Mouse (Mus musculus): ENCODE measurements at regions not wholly inside any gene's neighbourhood (a gene's known extent, or its start where the extent isn't known, plus 50 kb on each side); places are given as distances from the start of the nearest gene placed in this dataset.
"Not testable (repeated sequence)": the region's sequence is repeated elsewhere in the genome, so short reads cannot be mapped to it uniquely, and the experiment has no call there.

GRCm38 (mm10) chr4:6600766-6601367 is 1638.0 kb downstream of the Car8 start:
- H3K4me3 ChIP-seq (ENCODE audit: insufficient read depth, low read length) = no peak overlapping the region
- H3K4me1 ChIP-seq (ENCODE audit: control insufficient read depth, insufficient read depth, low read length) = no peaks in the 10 kb centered on the region
- no peak for TF ChIP-seq CTCF (IDR thresholded peaks at IDR 0.05; ENCODE audit: borderline replicate concordance, insufficient read depth, low read length)
- no peak for TF ChIP-seq POLR2A (IDR thresholded peaks at IDR 0.05; ENCODE audit: low read depth, low read length)
- no peak overlapping the region for H3K27ac ChIP-seq (ENCODE audit: insufficient read depth, low read length)

GRCm38 (mm10) chr4:6596321-6596720 is 1642.5 kb downstream of the Car8 start:
- Histone ChIP-seq H3K27ac (ENCODE audit: insufficient read depth, low read length) (no peak overlapping the region), H3K4me1 (ENCODE audit: control insufficient read depth, insufficient read depth, low read length) (no peaks in the 10 kb centered on the region), H3K4me3 (ENCODE audit: insufficient read depth, low read length) (no peak overlapping the region)
- no peak for TF ChIP-seq CTCF (IDR thresholded peaks at IDR 0.05; ENCODE audit: borderline replicate concordance, insufficient read depth, low read length)
- TF ChIP-seq POLR2A (IDR thresholded peaks at IDR 0.05; ENCODE audit: low read depth, low read length) = no peak

GRCm38 (mm10) chr4:6592890-6593289 is 1646.0 kb downstream of the Car8 start:
- H3K4me3 ChIP-seq (ENCODE audit: insufficient read depth, low read length); H3K4me1 ChIP-seq (ENCODE audit: control insufficient read depth, insufficient read depth, low read length); H3K27ac ChIP-seq (ENCODE audit: insufficient read depth, low read length): not testable (repeated sequence)

- TF ChIP-seq CTCF (IDR thresholded peaks at IDR 0.05; ENCODE audit: borderline replicate concordance, insufficient read depth, low read length) = no peak
- TF ChIP-seq POLR2A (IDR thresholded peaks at IDR 0.05; ENCODE audit: low read depth, low read length) = no peak
- Histone ChIP-seq H3K4me1 (ENCODE audit: control insufficient read depth, insufficient read depth, low read length) (no peaks in the 10 kb centered on the region), H3K4me3 (ENCODE audit: insufficient read depth, low read length) (no peak overlapping the region), H3K27ac (ENCODE audit: insufficient read depth, low read length) (no peak overlapping the region)
Measured at GRCm38 (mm10) chr4:6561604-6562357, 1677.1 kb downstream of the Car8 start.

- TF ChIP-seq CTCF (IDR thresholded peaks at IDR 0.05; ENCODE audit: borderline replicate concordance, insufficient read depth, low read length) (no peak), POLR2A (IDR thresholded peaks at IDR 0.05; ENCODE audit: low read depth, low read length) (no peak)
- Histone ChIP-seq H3K4me1 (ENCODE audit: control insufficient read depth, insufficient read depth, low read length) (no peaks in the 10 kb centered on the region), H3K4me3 (ENCODE audit: insufficient read depth, low read length) (no peak overlapping the region), H3K27ac (ENCODE audit: insufficient read depth, low read length) (no peak overlapping the region)
Measured at GRCm38 (mm10) chr4:6539626-6540025, 1699.2 kb downstream of the Car8 start.

GRCm38 (mm10) chr4:6532441-6532840 is 1706.4 kb downstream of the Car8 start:
- H3K4me3 ChIP-seq (ENCODE audit: insufficient read depth, low read length) = no peak overlapping the region
- no peak overlapping the region for H3K27ac ChIP-seq (ENCODE audit: insufficient read depth, low read length)
- no peaks in the 10 kb centered on the region for H3K4me1 ChIP-seq (ENCODE audit: control insufficient read depth, insufficient read depth, low read length)
- TF ChIP-seq POLR2A (IDR thresholded peaks at IDR 0.05; ENCODE audit: low read depth, low read length) (no peak), CTCF (IDR thresholded peaks at IDR 0.05; ENCODE audit: borderline replicate concordance, insufficient read depth, low read length) (no peak)

- 0 out of 2 replicates have a peak, but pooled peaks cover 2% of the 10 kb centered on the region for H3K4me1 ChIP-seq (ENCODE audit: control insufficient read depth, insufficient read depth, low read length)
- no peak overlapping the region for H3K4me3 ChIP-seq (ENCODE audit: insufficient read depth, low read length)
- H3K27ac ChIP-seq (ENCODE audit: insufficient read depth, low read length) = no peak overlapping the region
- TF ChIP-seq CTCF (IDR thresholded peaks at IDR 0.05; ENCODE audit: borderline replicate concordance, insufficient read depth, low read length) = no peak
- TF ChIP-seq POLR2A (IDR thresholded peaks at IDR 0.05; ENCODE audit: low read depth, low read length) = no peak
Measured at GRCm38 (mm10) chr4:6517626-6518025, 1721.2 kb downstream of the Car8 start.

- H3K27ac ChIP-seq (ENCODE audit: insufficient read depth, low read length) = no peak overlapping the region
- 0 out of 2 replicates have a peak, but pooled peaks cover 4% of the 10 kb centered on the region for H3K4me1 ChIP-seq (ENCODE audit: control insufficient read depth, insufficient read depth, low read length)
- TF ChIP-seq CTCF (IDR thresholded peaks at IDR 0.05; ENCODE audit: borderline replicate concordance, insufficient read depth, low read length) (no peak), POLR2A (IDR thresholded peaks at IDR 0.05; ENCODE audit: low read depth, low read length) (no peak)
- H3K4me3 ChIP-seq (ENCODE audit: insufficient read depth, low read length) = no peak overlapping the region
Measured at GRCm38 (mm10) chr4:6514823-6515222, 1721.7 kb upstream of the Impad1 start.

- H3K27ac ChIP-seq (ENCODE audit: insufficient read depth, low read length) = no peak overlapping the region
- no peak overlapping the region for H3K4me3 ChIP-seq (ENCODE audit: insufficient read depth, low read length)
- H3K4me1 ChIP-seq (ENCODE audit: control insufficient read depth, insufficient read depth, low read length) = 0 out of 2 replicates have a peak, but pooled peaks cover 4% of the 10 kb centered on the region
- TF ChIP-seq POLR2A (IDR thresholded peaks at IDR 0.05; ENCODE audit: low read depth, low read length) = no peak
- no peak for TF ChIP-seq CTCF (IDR thresholded peaks at IDR 0.05; ENCODE audit: borderline replicate concordance, insufficient read depth, low read length)
Measured at GRCm38 (mm10) chr4:6513635-6514034, 1720.5 kb upstream of the Impad1 start.

GRCm38 (mm10) chr4:6512749-6513364 is 1719.7 kb upstream of the Impad1 start:
- TF ChIP-seq POLR2A (IDR thresholded peaks at IDR 0.05; ENCODE audit: low read depth, low read length) = no peak
- peak; percentile 58; the same call in 1 of the 2 replicates for TF ChIP-seq CTCF (IDR thresholded peaks at IDR 0.05; ENCODE audit: borderline replicate concordance, insufficient read depth, low read length)
- Histone ChIP-seq H3K27ac (ENCODE audit: insufficient read depth, low read length) (0 out of 2 replicates have a peak overlapping the region, but pooled peaks have one; percentile 1), H3K4me1 (ENCODE audit: control insufficient read depth, insufficient read depth, low read length) (0 out of 2 replicates have a peak, but pooled peaks cover 4% of the 10 kb centered on the region), H3K4me3 (ENCODE audit: insufficient read depth, low read length) (no peak overlapping the region)

All from embryonic fibroblast, embryonic 13.5 days (primary cell).